8 mouse cellular contexts compared by ENCODE assay signal in the genomic region with DNA sequence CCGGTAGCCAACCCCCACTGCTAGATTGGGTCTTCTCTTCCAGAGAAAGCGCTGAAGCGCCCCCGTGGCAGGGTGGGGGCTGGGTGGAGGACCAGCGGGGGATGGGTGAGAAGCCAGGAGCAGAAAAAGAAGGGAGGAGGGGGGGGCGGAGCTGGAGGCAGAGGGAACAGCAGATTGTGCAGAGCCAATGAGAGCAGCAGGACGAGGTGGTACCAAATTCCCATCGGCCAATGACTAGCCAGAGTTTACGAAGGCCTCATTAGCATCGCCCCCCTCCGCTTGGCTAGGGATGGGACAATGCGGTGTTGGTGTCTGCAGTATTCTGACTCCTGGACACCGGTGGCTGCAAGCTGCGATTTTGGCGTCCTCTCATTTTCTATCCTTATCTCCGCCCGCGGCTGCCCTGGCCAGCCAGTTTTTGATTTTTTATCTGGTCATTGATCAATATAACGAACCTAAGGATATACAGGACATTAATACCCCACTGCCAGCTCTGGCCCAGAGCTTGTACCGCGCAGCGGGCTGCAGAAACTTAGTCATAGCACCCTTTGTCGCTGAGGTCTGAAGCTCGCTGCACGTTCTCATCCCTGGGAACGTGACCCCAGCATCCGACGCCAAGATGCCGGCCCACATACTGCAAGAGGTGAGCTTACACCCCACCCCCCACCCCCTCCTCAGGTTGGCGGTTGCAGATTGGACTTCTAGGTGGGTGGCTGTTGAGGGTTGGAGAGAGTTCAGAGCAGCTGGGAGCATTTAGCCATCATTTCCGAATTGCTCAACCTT. TPM values are rescaled to one million over a fixed set of nuclear protein-coding genes. Genes with fewer than 3 reads are reported as not detected.
A peak's percentile ranks its signal among the peaks of the same experiment; 100 is the strongest.
DNase-seq lines count a peak whose midpoint lies in the region; ATAC-seq lines count a peak whose summit lies in the region.

No protein-coding gene starts in this region.

- H3K36me3 ChIP-seq in hindbrain, embryonic 15.5 days = peaks cover 9% of the 10 kb centered on the region; the same call in 1 of the 2 replicates

- H3K4me1 ChIP-seq in hindbrain, embryonic 15.5 days (replicated peaks) = peaks cover 59% of the 10 kb centered on the region

- peak overlapping the region; percentile 89 for H3K9ac ChIP-seq in hindbrain, embryonic 15.5 days

- DNase-seq in WW6 (ENCODE audit: low read depth, low spot score) = peak; percentile 90
- DNase-seq in cerebellum, postnatal 36 days = peak; percentile 94 to 96
- peak; percentile 94 to 96 for DNase-seq in frontal cortex, postnatal 36 days (ENCODE audit: low spot score in 2 of 2)
- peak; percentile 94 for DNase-seq in left cerebral cortex, adult 11 months (ENCODE audit: low spot score)
- DNase-seq in lung, postnatal 36 days = peak; percentile 95
- DNase-seq in retina, postnatal 1 day = peak; percentile 99
- DNase-seq in thymus, postnatal 4 days = peak; percentile 81

- H3K4me3 ChIP-seq in hindbrain, embryonic 15.5 days = peak overlapping the region; percentile 70

- H3K27me3 ChIP-seq in hindbrain, embryonic 15.5 days = no peaks in the 10 kb centered on the region

- peak overlapping the region; percentile 97 for H3K27ac ChIP-seq in hindbrain, embryonic 15.5 days (replicated peaks)

- ATAC-seq in hindbrain, embryonic 15.5 days (ENCODE audit: low FRiP score, low read depth) = peak; percentile 98

- no peaks in the 10 kb centered on the region for H3K9me3 ChIP-seq in hindbrain, embryonic 15.5 days

- H3K4me2 ChIP-seq in hindbrain, embryonic 15.5 days = peak overlapping the region; percentile 93

- WGBS in hindbrain, embryonic 15.5 days = under 1% methylated on average over 30 of the region's 31 CpGs

RNA-seq across cellular contexts. Expression of a gene that starts 0.5 kb away (rescaled TPM):
- polyA plus RNA-seq in hindbrain, embryonic 15.5 days (2015; fragmentation: Nextera tagmentation; extraction: Ambion mirVana) = 288 and 295 TPM in 2 replicates

RNA-seq across cellular contexts. Expression of a gene that starts 38.9 kb away (rescaled TPM):
- polyA plus RNA-seq in hindbrain, embryonic 15.5 days (2015; fragmentation: Nextera tagmentation; extraction: Ambion mirVana) = 0.10 and 0.12 TPM in 2 replicates

Comparison
In these comparisons a context has a peak if more than half of its experiments do, and no peak if none do; other contexts are left out.
1. Peak in every context shown above with its lines: DNase-seq, ATAC-seq, H3K4me3 ChIP-seq and H3K27ac ChIP-seq.